Mouse (Mus musculus) forebrain, embryonic 11.5 days (tissue): ENCODE measurements around the gene Socs3. TPM values are rescaled to one million over a fixed set of nuclear protein-coding genes. Genes with fewer than 3 reads are reported as not detected.

Experiments
- ATAC-seq: fragments of 200-750 bp; cut with Nextera tagmentation; replicated peaks from 2 replicates; pipeline ENCODE4 v1.8.0; 2017; ENCODE audit warnings: moderate TSS enrichment; ENCODE audit not compliant: low FRiP score
- DNase-seq: peaks from one replicate; pipeline ENCODE4 v3.0.0-alpha.2; 2017; ENCODE audit warnings: low spot score
- H3K27ac ChIP-seq: fragments of 300-500 bp; sonication (generic); 2 replicates; pipeline ENCODE4 v1.5.1; 2014; ENCODE audit warnings: low read depth, low read length
- H3K27me3 ChIP-seq: fragments of 300-500 bp; sonication (generic); 2 replicates; pipeline ENCODE4 v1.6.1; 2014; ENCODE audit warnings: mild to moderate bottlenecking, low read length, mixed read lengths; ENCODE audit not compliant: control insufficient read depth, insufficient read depth
- H3K36me3 ChIP-seq: fragments of 300-500 bp; sonication (generic); 2 replicates; pipeline ENCODE4 v1.6.1; 2014; ENCODE audit warnings: mild to moderate bottlenecking, low read length, moderate library complexity, mixed read lengths; ENCODE audit not compliant: control insufficient read depth, insufficient read depth
- H3K4me1 ChIP-seq: fragments of 300-500 bp; sonication (generic); replicated peaks from 2 replicates; pipeline ENCODE4 v1.6.1; 2014; ENCODE audit warnings: low read length, mixed read lengths; ENCODE audit not compliant: control insufficient read depth, insufficient read depth
- H3K4me2 ChIP-seq: fragments of 300-500 bp; sonication (generic); 2 replicates; pipeline ENCODE4 v1.6.1; 2014; ENCODE audit warnings: low read depth, mild to moderate bottlenecking, low read length, moderate library complexity, mixed read lengths; ENCODE audit not compliant: severe bottlenecking
- H3K4me3 ChIP-seq: fragments of 300-500 bp; sonication (generic); 2 replicates; pipeline ENCODE4 v1.5.1; 2014; ENCODE audit warnings: low read depth, low read length
- H3K9ac ChIP-seq: fragments of 300-500 bp; sonication (generic); 2 replicates; pipeline ENCODE4 v1.6.1; 2014; ENCODE audit warnings: low read length
- H3K9me3 ChIP-seq: fragments of 300-500 bp; sonication (generic); 2 replicates; pipeline ENCODE4 v1.6.1; 2016; ENCODE audit warnings: low read length, mixed read lengths; ENCODE audit not compliant: control insufficient read depth
- WGBS: fragments of 180-500 bp; shearing (Covaris S2); extraction: QIAGEN DNeasy Blood & Tissue Kit; methylation state at CpG from one replicate; pipeline ENCODE4 v1.1.7; 2014; 5-methylcytosine and 5-hydroxymethylcytosine counted together
- polyA plus RNA-seq: library from polyadenylated mRNA; unstranded; fragments of >200 nt; fragmentation: Nextera tagmentation; extraction: Ambion mirVana; gene quantifications from 2 replicates; pipeline ENCODE4 v1.2.1, GENCODE M21; 2014

Gene Socs3
- polyA plus RNA-seq, 1 experiment from 2014 or later, result 5.9 TPM

DNA sequence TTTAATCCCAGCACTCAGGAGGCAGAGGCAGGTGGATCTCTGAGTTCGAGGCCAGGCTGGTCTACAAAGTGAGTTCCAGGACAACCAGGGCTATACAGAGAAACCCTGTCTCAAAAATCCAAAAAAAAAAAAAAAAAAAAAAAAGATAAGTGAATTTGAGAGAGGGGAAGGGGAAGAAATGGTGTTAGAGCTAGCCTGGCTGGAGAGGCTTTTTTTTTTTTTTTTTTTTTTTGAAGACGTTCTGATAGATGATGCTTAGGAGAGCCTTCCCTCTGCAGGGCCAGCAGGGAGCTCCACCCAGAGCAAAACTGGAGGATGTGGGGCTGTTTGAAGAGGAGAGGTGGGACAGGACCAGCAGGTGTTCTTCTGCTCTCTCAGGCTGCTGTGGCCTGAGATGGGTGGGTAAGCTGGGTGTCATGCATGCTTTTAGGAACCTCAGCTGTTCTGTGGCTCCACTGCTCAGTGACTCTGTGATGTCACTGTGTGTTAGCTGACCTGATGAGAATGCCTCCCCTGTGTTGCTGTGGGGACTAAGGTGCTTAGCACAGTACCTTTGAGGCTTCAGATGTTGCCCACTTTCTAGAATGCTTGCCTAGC lies 1.9 kb upstream of the Socs3 start:
- no peak for DNase-seq
- Histone ChIP-seq H3K9me3 (no peaks in the 10 kb centered on the region), H3K9ac (no peak overlapping the region), H3K4me3 (no peak overlapping the region), H3K27me3 (peaks cover 10% of the 10 kb centered on the region; the same call in 1 of the 2 replicates), H3K4me1 (peaks cover 34% of the 10 kb centered on the region), H3K4me2 (no peak overlapping the region), H3K27ac (no peak overlapping the region), H3K36me3 (no peaks in the 10 kb centered on the region)
- WGBS, result 52% methylated on average over 2 of the region's 2 CpGs
- ATAC-seq, result no peak

DNA sequence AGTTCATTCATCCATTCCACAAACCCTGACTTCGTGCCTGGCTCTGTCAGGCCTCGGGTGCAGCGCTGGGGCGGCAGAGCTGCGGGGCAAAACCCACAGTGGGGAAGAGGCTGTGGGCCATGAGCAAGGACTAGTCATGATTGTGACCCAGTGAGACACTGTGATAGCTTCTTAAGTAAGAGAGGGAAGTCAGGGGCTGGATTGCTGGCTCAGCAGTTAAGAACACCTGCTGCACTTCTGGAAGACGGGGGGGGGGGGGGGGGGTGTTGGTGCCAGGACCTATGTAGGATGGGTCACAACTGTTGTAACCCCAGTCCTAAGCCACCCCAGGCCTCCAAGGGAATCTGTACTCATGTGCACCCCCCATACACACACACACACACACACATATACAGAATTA lies 1.3 kb upstream of the Socs3 start:
- Histone ChIP-seq H3K4me3 (no peak overlapping the region), H3K36me3 (no peaks in the 10 kb centered on the region), H3K27me3 (peaks cover 17% of the 10 kb centered on the region; the same call in 1 of the 2 replicates), H3K9me3 (no peaks in the 10 kb centered on the region), H3K9ac (no peak overlapping the region), H3K4me1 (peaks cover 35% of the 10 kb centered on the region), H3K27ac (no peak overlapping the region), H3K4me2 (no peak overlapping the region)
- no peak for DNase-seq
- WGBS, result 80% methylated on average over 6 of the region's 6 CpGs
- ATAC-seq, result no peak

- under 1% methylated on average over 56 of the region's 65 CpGs for WGBS
Measured at GRCm38 (mm10) chr11:117969100-117969944, 525 bp downstream of the Socs3 start.

GRCm38 (mm10) chr11:117968716-117969099 lies 1.1 kb downstream of the Socs3 start:
- Histone ChIP-seq H3K27ac (peak overlapping the region; percentile 92), H3K9ac (peak overlapping the region; percentile 90), H3K27me3 (peaks cover 19% of the 10 kb centered on the region; the same call in 1 of the 2 replicates), H3K4me2 (peak overlapping the region; percentile 90), H3K4me3 (peak overlapping the region; percentile 69), H3K9me3 (no peaks in the 10 kb centered on the region), H3K36me3 (no peaks in the 10 kb centered on the region), H3K4me1 (peaks cover 39% of the 10 kb centered on the region)
- peak; percentile 35; the same call in 1 of the 2 replicates for ATAC-seq
- DNase-seq, result no peak
- WGBS, result 0% methylated on average over 31 of the region's 34 CpGs

More at GRCm38 (mm10) chr11:117969100-117969944, 525 bp downstream of the Socs3 start:
- peak overlapping the region; percentile 92 for H3K27ac ChIP-seq
- peak overlapping the region; percentile 90 for H3K9ac ChIP-seq
- H3K4me3 ChIP-seq, result peak overlapping the region; percentile 69
- H3K36me3 ChIP-seq, result no peaks in the 10 kb centered on the region
- ATAC-seq (peak; percentile 92), DNase-seq (peak; percentile 99)
- no peaks in the 10 kb centered on the region for H3K9me3 ChIP-seq
- H3K27me3 ChIP-seq, result peaks cover 19% of the 10 kb centered on the region; the same call in 1 of the 2 replicates
- peak overlapping the region; percentile 90 for H3K4me2 ChIP-seq
- peaks cover 33% of the 10 kb centered on the region for H3K4me1 ChIP-seq

- Histone ChIP-seq H3K9ac (peak overlapping the region; percentile 90), H3K4me3 (peak overlapping the region; percentile 69), H3K27ac (peak overlapping the region; percentile 92), H3K4me1 (peaks cover 42% of the 10 kb centered on the region), H3K27me3 (peaks cover 19% of the 10 kb centered on the region; the same call in 1 of the 2 replicates), H3K4me2 (peak overlapping the region; percentile 90), H3K9me3 (no peaks in the 10 kb centered on the region), H3K36me3 (no peaks in the 10 kb centered on the region)
- under 1% methylated on average over 61 of the region's 64 CpGs for WGBS
- ATAC-seq (0 out of 2 replicates have a peak, but pooled peaks have one; percentile 1), DNase-seq (peak; percentile 76)
Measured at GRCm38 (mm10) chr11:117968016-117968671, 1.7 kb downstream of the Socs3 start.

- Histone ChIP-seq H3K27me3 (peaks cover 19% of the 10 kb centered on the region; the same call in 1 of the 2 replicates), H3K27ac (no peak overlapping the region)
- no peak for ATAC-seq
Measured at GRCm38 (mm10) chr11:117967249-117968015, 2.4 kb downstream of the Socs3 start.

GRCm38 (mm10) chr11:117966506-117967100 lies 3.2 kb downstream of the Socs3 start:
- H3K9ac ChIP-seq, result peak overlapping the region; percentile 90
- H3K4me1 ChIP-seq, result peaks cover 54% of the 10 kb centered on the region
- WGBS, result 27% methylated on average over 7 of the region's 7 CpGs
- no peaks in the 10 kb centered on the region for H3K9me3 ChIP-seq
- no peak for ATAC-seq
- peak overlapping the region; percentile 69 for H3K4me3 ChIP-seq
- DNase-seq, result no peak
- peak overlapping the region; percentile 90 for H3K4me2 ChIP-seq
- no peaks in the 10 kb centered on the region for H3K36me3 ChIP-seq
- no peak overlapping the region for H3K27ac ChIP-seq
- peaks cover 19% of the 10 kb centered on the region; the same call in 1 of the 2 replicates for H3K27me3 ChIP-seq

More at GRCm38 (mm10) chr11:117967249-117968015, 2.4 kb downstream of the Socs3 start:
- 4% methylated on average over 34 of the region's 34 CpGs for WGBS
- Histone ChIP-seq H3K4me1 (peaks cover 48% of the 10 kb centered on the region), H3K4me3 (peak overlapping the region; percentile 69), H3K4me2 (peak overlapping the region; percentile 90), H3K9me3 (no peaks in the 10 kb centered on the region), H3K36me3 (no peaks in the 10 kb centered on the region), H3K9ac (peak overlapping the region; percentile 90)
- peak; percentile 59 for DNase-seq
